ENCODE assay signal across 24 mouse cellular contexts in the genomic region with DNA sequence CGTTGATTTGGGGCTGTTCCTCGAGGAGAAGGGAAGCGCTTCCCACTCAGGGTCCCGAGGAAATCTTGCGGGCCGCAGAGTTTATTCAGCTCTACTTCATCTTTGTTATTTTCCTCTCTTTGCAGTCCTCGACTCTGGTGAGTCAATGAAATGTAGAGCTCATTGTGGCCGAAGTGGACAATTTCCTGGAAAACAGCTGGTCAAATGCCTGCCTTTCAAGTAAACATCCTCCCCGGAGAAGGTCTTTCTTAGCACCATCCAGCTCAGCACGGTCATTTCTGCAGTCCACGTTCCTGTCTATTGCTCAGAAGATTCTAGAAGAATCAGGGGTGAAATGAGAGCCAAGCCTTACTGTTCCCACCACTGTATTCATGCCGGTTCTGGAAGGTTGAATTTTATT.
DNase-seq lines count a peak whose midpoint lies in the region; ATAC-seq and TF ChIP-seq lines count a peak whose summit lies in the region.
"Had no signal": no experiment of that assay in that cellular context is flagged by ENCODE, and none has a peak within 500 bp of the region (broad histone marks: within the 10 kb centered on the region; RNA-seq: fewer than 3 reads in every experiment).

No protein-coding gene starts in this region.

- H3K36me3 ChIP-seq in intestine, embryonic 14.5 days (ENCODE audit: control insufficient read depth, insufficient read depth, low read length), result no peaks in the 10 kb centered on the region
- no peaks in the 10 kb centered on the region for H3K36me3 ChIP-seq in intestine, postnatal 0 days (ENCODE audit: control insufficient read depth, insufficient read depth)
- no peaks in the 10 kb centered on the region for H3K36me3 ChIP-seq in liver, postnatal 0 days (replicated peaks; ENCODE audit: insufficient read depth, low read length)
- H3K36me3 ChIP-seq in liver, embryonic 11.5 days (ENCODE audit: control insufficient read depth, insufficient read depth, low read length), result no peaks in the 10 kb centered on the region
- no peaks in the 10 kb centered on the region for H3K36me3 ChIP-seq in small intestine, adult 2 months (ENCODE audit: control insufficient read depth, insufficient read depth, low read length)
- H3K36me3 ChIP-seq: embryonic facial prominence, embryonic 15.5 days; heart, embryonic 13.5 days; hindbrain, embryonic 13.5 days; kidney, embryonic 15.5 days; limb, embryonic 10.5 days; midbrain, embryonic 10.5 days; neural tube, embryonic 13.5 days had no signal

- ATAC-seq in intestine, embryonic 14.5 days (replicated peaks; ENCODE audit: low FRiP score, low TSS enrichment, low read depth), result no peak
- ATAC-seq in intestine, postnatal 0 days, result no peak
- peak; percentile 15; the same call in 1 of the 2 replicates for ATAC-seq in liver, postnatal 0 days
- no peak for ATAC-seq in liver, embryonic 11.5 days (replicated peaks; ENCODE audit: low FRiP score)
- ATAC-seq: forebrain, embryonic 14.5 days; midbrain, embryonic 16.5 days had no signal

- peaks cover 26% of the 10 kb centered on the region for H3K4me1 ChIP-seq in intestine, embryonic 14.5 days (replicated peaks; ENCODE audit: control insufficient read depth, insufficient read depth, low read length)
- H3K4me1 ChIP-seq in intestine, postnatal 0 days (replicated peaks; ENCODE audit: control insufficient read depth, insufficient read depth, low read length), result no peaks in the 10 kb centered on the region
- no peaks in the 10 kb centered on the region for H3K4me1 ChIP-seq in liver, postnatal 0 days (ENCODE audit: insufficient read depth)
- no peaks in the 10 kb centered on the region for H3K4me1 ChIP-seq in liver, embryonic 11.5 days (replicated peaks; ENCODE audit: control insufficient read depth, insufficient read depth, low read length)
- no peaks in the 10 kb centered on the region for H3K4me1 ChIP-seq in small intestine, adult 2 months (ENCODE audit: control insufficient read depth, insufficient read depth, insufficient read length, low read length)
- H3K4me1 ChIP-seq: neural tube, embryonic 13.5 days had no signal

- H3K9me3 ChIP-seq in intestine, embryonic 14.5 days (ENCODE audit: control insufficient read depth, low read length), result no peaks in the 10 kb centered on the region
- no peaks in the 10 kb centered on the region for H3K9me3 ChIP-seq in intestine, postnatal 0 days (ENCODE audit: control insufficient read depth)
- H3K9me3 ChIP-seq in liver, postnatal 0 days (ENCODE audit: low read length), result no peaks in the 10 kb centered on the region
- no peaks in the 10 kb centered on the region for H3K9me3 ChIP-seq in liver, embryonic 11.5 days (ENCODE audit: control insufficient read depth, low read length)
- H3K9me3 ChIP-seq: embryonic facial prominence, embryonic 15.5 days; heart, embryonic 13.5 days; hindbrain, embryonic 13.5 days; kidney, embryonic 15.5 days; limb, embryonic 10.5 days; midbrain, embryonic 10.5 days; neural tube, embryonic 13.5 days had no signal

- 64% methylated on average over 12 of the region's 12 CpGs for WGBS in intestine, embryonic 14.5 days
- 62% methylated on average over 12 of the region's 12 CpGs for WGBS in intestine, postnatal 0 days
- 53% methylated on average over 12 of the region's 12 CpGs for WGBS in liver, postnatal 0 days (ENCODE audit: insufficient replicate concordance)
- 67% methylated on average over 12 of the region's 12 CpGs for WGBS in liver, embryonic 11.5 days
- WGBS in small intestine, adult 2 months, result 74% methylated on average over 12 of the region's 12 CpGs

- no peak overlapping the region for H3K9ac ChIP-seq in intestine, embryonic 14.5 days (ENCODE audit: low read length)
- no peak overlapping the region for H3K9ac ChIP-seq in intestine, postnatal 0 days (ENCODE audit: low read depth, low read length)
- no peak overlapping the region for H3K9ac ChIP-seq in liver, postnatal 0 days (replicated peaks)
- H3K9ac ChIP-seq in liver, embryonic 11.5 days (ENCODE audit: low read depth, low read length), result no peak overlapping the region
- H3K9ac ChIP-seq: embryonic facial prominence, embryonic 15.5 days; heart, embryonic 13.5 days; hindbrain, embryonic 13.5 days; kidney, embryonic 15.5 days; neural tube, embryonic 13.5 days had no signal

- TF ChIP-seq CTCF in intestine, postnatal 0 days (IDR thresholded peaks at IDR 0.05; ENCODE audit: low read depth), result no peak
- TF ChIP-seq CTCF in liver, postnatal 0 days (IDR thresholded peaks at IDR 0.05; ENCODE audit: low read depth), result no peak
- no peak for TF ChIP-seq CTCF in small intestine, adult 2 months (IDR thresholded peaks at IDR 0.05; ENCODE audit: extremely low read depth, insufficient read length, insufficient replicate concordance, low read depth, low read length)

- no peak overlapping the region for H3K4me2 ChIP-seq in intestine, embryonic 14.5 days (ENCODE audit: low read length)
- H3K4me2 ChIP-seq in intestine, postnatal 0 days (replicated peaks; ENCODE audit: low read depth), result no peak overlapping the region
- no peak overlapping the region for H3K4me2 ChIP-seq in liver, postnatal 0 days (ENCODE audit: low read depth, low read length)
- no peak overlapping the region for H3K4me2 ChIP-seq in liver, embryonic 11.5 days
- H3K4me2 ChIP-seq: embryonic facial prominence, embryonic 15.5 days; heart, embryonic 13.5 days; hindbrain, embryonic 13.5 days; kidney, embryonic 15.5 days; neural tube, embryonic 13.5 days had no signal

- peak overlapping the region; percentile 45; the same call in 1 of the 2 replicates for H3K27ac ChIP-seq in intestine, embryonic 14.5 days (ENCODE audit: low read depth)
- no peak overlapping the region for H3K27ac ChIP-seq in intestine, postnatal 0 days (ENCODE audit: low read depth, low read length)
- peak overlapping the region; percentile 44; the same call in 1 of the 2 replicates for H3K27ac ChIP-seq in liver, postnatal 0 days (ENCODE audit: low read depth)
- H3K27ac ChIP-seq in liver, embryonic 11.5 days (ENCODE audit: low read depth, low read length), result no peak overlapping the region
- H3K27ac ChIP-seq in small intestine, adult 2 months (ENCODE audit: insufficient read depth, low read depth, low read length), result peak overlapping the region; percentile 16; the same call in 1 of the 2 replicates
- H3K27ac ChIP-seq: embryonic facial prominence, embryonic 15.5 days; heart, embryonic 13.5 days; hindbrain, embryonic 13.5 days; kidney, embryonic 15.5 days; limb, embryonic 10.5 days; midbrain, embryonic 10.5 days; neural tube, embryonic 13.5 days had no signal

- H3K4me3 ChIP-seq in intestine, embryonic 14.5 days (ENCODE audit: low read depth, low read length), result no peak overlapping the region
- no peak overlapping the region for H3K4me3 ChIP-seq in intestine, postnatal 0 days (ENCODE audit: low read depth, low read length)
- H3K4me3 ChIP-seq in liver, postnatal 0 days (ENCODE audit: low read depth, low read length), result no peak overlapping the region
- H3K4me3 ChIP-seq in liver, embryonic 11.5 days (ENCODE audit: low read depth, low read length), result no peak overlapping the region
- H3K4me3 ChIP-seq in small intestine, adult 2 months (ENCODE audit: low read depth, low read length), result no peak overlapping the region
- H3K4me3 ChIP-seq: embryonic facial prominence, embryonic 15.5 days; heart, embryonic 13.5 days; hindbrain, embryonic 13.5 days; kidney, embryonic 15.5 days; limb, embryonic 10.5 days; midbrain, embryonic 10.5 days; myocyte; neural tube, embryonic 13.5 days had no signal

- no peak for TF ChIP-seq EP300 in liver, postnatal 0 days (IDR thresholded peaks at IDR 0.05; ENCODE audit: low read depth)

- no peak for TF ChIP-seq POLR2A in small intestine, adult 2 months (IDR thresholded peaks at IDR 0.05; ENCODE audit: low read depth, low read length)

- H3K27me3 ChIP-seq in intestine, embryonic 14.5 days (replicated peaks; ENCODE audit: control insufficient read depth, insufficient read depth, low read length), result no peaks in the 10 kb centered on the region
- no peaks in the 10 kb centered on the region for H3K27me3 ChIP-seq in intestine, postnatal 0 days (replicated peaks; ENCODE audit: control insufficient read depth, insufficient read depth, low read length)
- no peaks in the 10 kb centered on the region for H3K27me3 ChIP-seq in liver, postnatal 0 days (ENCODE audit: insufficient read depth, low read length)
- H3K27me3 ChIP-seq in liver, embryonic 11.5 days (replicated peaks; ENCODE audit: control insufficient read depth, insufficient read depth, low read length), result no peaks in the 10 kb centered on the region
- no peaks in the 10 kb centered on the region for H3K27me3 ChIP-seq in small intestine, adult 2 months (ENCODE audit: control insufficient read depth, insufficient read depth, low read length)
- H3K27me3 ChIP-seq: embryonic facial prominence, embryonic 15.5 days; heart, embryonic 13.5 days; kidney, embryonic 15.5 days; neural tube, embryonic 13.5 days had no signal

- DNase-seq in intestine, embryonic 14.5 days (ENCODE audit: low spot score), result no peak
- DNase-seq in liver, postnatal 0 days, result no peak
- no peak for DNase-seq in liver, embryonic 11.5 days (ENCODE audit: low spot score)
- peak; percentile 73 for DNase-seq in lung, postnatal 10 days
- no peak for DNase-seq in layer of hippocampus, adult 9-11 months
- DNase-seq: adrenal gland, postnatal 36 days; cerebellum, adult 11 months; cerebellum, adult 9-11 months; heart, postnatal 36 days; liver; retina, postnatal 1 day; right cerebral cortex, postnatal 4 days had no signal

Comparison
In these comparisons a context has a peak if more than half of its experiments do, and no peak if none do; other contexts are left out.
1. H3K27ac ChIP-seq: peak in intestine, embryonic 14.5 days (single experiment), liver, postnatal 0 days (single experiment) and small intestine, adult 2 months (single experiment); none in intestine, postnatal 0 days (single experiment) and liver, embryonic 11.5 days (single experiment).